Mouse (Mus musculus): ENCODE measurements at regions not wholly inside any gene's neighbourhood (a gene's known extent, or its start where the extent isn't known, plus 50 kb on each side); places are given as distances from the start of the nearest gene placed in this dataset.

DNA sequence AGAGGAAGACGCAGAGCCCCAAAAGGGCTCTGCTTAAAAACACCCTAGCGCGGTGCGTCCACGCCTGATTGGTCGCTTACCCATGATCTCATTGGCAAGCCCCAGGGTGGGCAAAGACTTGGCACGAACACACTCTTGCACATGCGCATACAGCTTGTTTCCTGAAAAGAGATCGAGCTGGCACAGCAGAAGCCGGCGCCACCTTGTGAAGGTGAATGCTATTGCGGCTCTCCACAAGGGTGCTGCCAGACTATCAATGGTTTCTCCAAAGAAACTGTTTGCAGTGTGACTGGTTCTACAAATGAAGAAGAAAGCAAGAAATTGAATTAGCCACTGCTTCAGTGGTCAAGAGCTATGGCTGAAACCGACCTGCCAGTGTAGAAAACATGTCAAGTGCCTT is 165.1 kb upstream of the Speer2 start:
- no peak for TF ChIP-seq POLR2A (IDR thresholded peaks at IDR 0.05; ENCODE audit: borderline replicate concordance, insufficient read depth, low read length)
- TF ChIP-seq CTCF (IDR thresholded peaks at IDR 0.05; ENCODE audit: borderline replicate concordance, insufficient read depth, low read depth, low read length), result no peak
